Mouse (Mus musculus): ENCODE data around the gene Gm128.

DNA sequence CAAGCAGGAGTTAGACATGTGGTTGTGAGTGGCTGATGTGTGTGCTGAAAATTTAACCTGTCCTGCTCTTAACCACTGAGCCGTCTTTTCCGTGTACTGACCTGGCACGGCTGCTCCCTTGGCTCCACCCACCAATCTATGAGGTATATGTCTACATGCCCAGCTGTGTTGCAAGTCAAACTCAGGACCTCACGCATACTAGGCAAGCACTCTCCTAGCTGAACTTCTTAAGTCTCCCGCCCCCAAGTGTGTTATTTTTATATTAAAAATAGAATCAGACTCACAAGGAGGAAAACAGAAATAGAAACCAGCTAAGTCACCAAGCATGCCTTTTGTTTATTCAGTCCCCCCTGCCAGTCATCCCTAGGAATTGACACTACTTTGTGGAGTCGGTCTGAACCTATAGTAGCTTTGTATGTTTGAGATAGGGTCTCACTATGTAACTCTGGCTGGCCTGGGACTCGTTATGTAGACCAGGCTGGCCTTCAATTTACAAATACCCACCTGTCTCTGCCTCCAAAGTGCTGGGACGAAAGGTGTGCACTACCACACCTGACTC lies 3.8 kb downstream of the Gm128 start:
- TF ChIP-seq CTCF (IDR thresholded peaks at IDR 0.05; ENCODE audit: low read depth), result no peak
- TF ChIP-seq EP300 (IDR thresholded peaks at IDR 0.05; ENCODE audit: low read depth), result no peak
